Mouse (Mus musculus) kidney, adult 2 months (tissue): ENCODE results near the gene A4galt.

Experiments
- CTCF ChIP-seq: fragments of 200-500 bp; conservative IDR thresholded peaks from 2 replicates; pipeline ENCODE4 v1.5.1; 2011; ENCODE audit warnings: low read depth, mild to moderate bottlenecking, control low read depth, low read length, moderate library complexity, mixed read lengths; ENCODE audit not compliant: insufficient read depth, insufficient read length
- POLR2A ChIP-seq: fragments of 200-500 bp; IDR thresholded peaks from one replicate; pipeline ENCODE4 v1.6.1; 2011; ENCODE audit warnings: low read depth, low read length, control low read depth

DNA sequence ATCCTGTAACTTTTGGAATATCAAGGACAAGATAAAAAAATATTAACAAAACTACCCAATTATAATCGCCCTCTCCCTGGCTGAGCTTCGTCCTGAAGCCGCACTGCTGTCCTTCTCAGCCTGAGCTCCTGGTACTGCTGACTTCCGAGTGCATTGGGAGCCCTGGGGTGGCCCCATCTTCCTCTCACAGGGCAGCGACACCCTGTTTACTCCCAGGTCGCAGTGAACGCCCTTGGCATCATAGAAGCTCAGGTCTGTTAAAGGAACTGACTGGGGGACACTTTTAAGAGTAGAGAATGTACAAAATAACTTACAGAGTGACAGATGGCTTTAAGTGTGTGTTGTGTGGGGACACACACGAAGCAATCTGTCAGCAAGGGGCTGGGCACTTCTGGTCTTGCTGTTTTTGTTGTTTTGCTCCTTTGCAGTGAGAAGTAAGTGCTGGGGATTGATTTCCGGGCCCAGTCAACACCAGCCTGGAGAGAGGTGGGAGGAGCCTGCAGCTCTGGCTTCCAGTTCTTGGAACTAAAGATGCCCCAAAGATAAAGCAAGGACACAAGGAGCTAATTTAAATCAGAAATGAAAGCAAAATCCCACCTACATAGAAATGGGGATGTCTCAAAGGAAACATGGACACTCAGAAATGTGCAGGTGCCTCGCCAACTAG lies 48.5 kb upstream of the A4galt start:
- TF ChIP-seq POLR2A (no peak), CTCF (no peak)
